Mouse (Mus musculus) E14TG2a.4 (cell line): ENCODE results near the gene Med14.

ENCODE experiments used
- CTCF ChIP-seq: conservative IDR thresholded peaks from 2 replicates; pipeline ENCODE4 v1.5.1; 2014; ENCODE audit warnings: low read length
- NANOG ChIP-seq: IDR thresholded peaks from 2 replicates; pipeline ENCODE4 v1.6.1; 2014; ENCODE audit warnings: borderline replicate concordance, low read length, mixed read lengths
- POU5F1 ChIP-seq: IDR thresholded peaks from 2 replicates; pipeline ENCODE4 v1.6.1; 2014; ENCODE audit warnings: low read length, borderline replicate concordance

DNA sequence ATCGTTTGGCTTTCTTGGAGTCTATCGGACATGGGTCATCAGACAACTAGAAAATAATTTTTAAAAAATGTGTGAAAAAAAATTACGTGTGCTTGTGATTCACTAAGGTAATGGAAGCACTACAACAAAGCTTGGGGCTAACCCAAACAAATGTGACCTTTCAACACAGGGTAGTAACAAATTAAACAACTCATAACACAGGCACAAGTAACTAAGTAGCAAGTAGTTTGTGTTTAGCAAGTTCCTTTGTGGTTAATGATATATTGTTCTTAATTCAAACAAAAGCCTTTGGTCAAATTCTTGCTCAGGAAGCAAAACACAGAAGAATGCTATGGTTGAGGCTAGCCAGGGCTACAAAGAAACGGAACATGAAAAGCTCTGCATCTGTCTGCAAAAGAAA is 45.8 kb downstream of the Med14 start:
- TF ChIP-seq CTCF (no peak), NANOG (no peak), POU5F1 (no peak)
